Mouse (Mus musculus) ES-E14 (cell line): ENCODE measurements around the gene Slc13a3. TPM values are rescaled to one million over a fixed set of nuclear protein-coding genes. Genes with fewer than 3 reads are reported as not detected.

Experiments
- DNase-seq: peaks from one replicate; pipeline ENCODE4 v3.0.0-alpha.2; 2013; ENCODE audit warnings: low read depth, low spot score
- H3K27ac ChIP-seq: 2 replicates; pipeline ENCODE4 v1.5.1; 2012; ENCODE audit warnings: low read depth, mild to moderate bottlenecking, low read length, moderate library complexity, mixed read lengths; ENCODE audit not compliant: poor library complexity, insufficient read depth, severe bottlenecking
- H3K36me3 ChIP-seq: 2 replicates; pipeline ENCODE4 v1.6.1; 2012; ENCODE audit warnings: mild to moderate bottlenecking, low read length, moderate library complexity, mixed read lengths; ENCODE audit not compliant: control insufficient read depth, poor library complexity, insufficient read depth, severe bottlenecking
- H3K4me1 ChIP-seq, 2 experiments: fragments of 150-350 bp in 1 of 2; sonication (generic) in 1 of 2; 2 replicates each; pipeline ENCODE4 v1.6.1; 2012; ENCODE audit warnings: low read length in 2 of 2, mild to moderate bottlenecking in 1 of 2, mixed read lengths in 1 of 2; ENCODE audit not compliant: control insufficient read depth in 2 of 2, insufficient read depth in 2 of 2, poor library complexity in 1 of 2
- H3K4me3 ChIP-seq, 2 experiments: fragments of 150-350 bp in 1 of 2; sonication (generic) in 1 of 2; 2 replicates each; pipeline ENCODE4 v1.5.1; 2012; ENCODE audit warnings: low read length in 2 of 2, low read depth in 1 of 2, mild to moderate bottlenecking in 1 of 2, mixed read lengths in 1 of 2; ENCODE audit not compliant: insufficient read depth in 1 of 2, poor library complexity in 1 of 2, severe bottlenecking in 1 of 2
- H3K9ac ChIP-seq: 2 replicates; pipeline ENCODE4 v1.6.1; 2012; ENCODE audit warnings: low read depth, mild to moderate bottlenecking, low read length, mixed read lengths; ENCODE audit not compliant: poor library complexity, insufficient read depth, severe bottlenecking
- H3K9me3 ChIP-seq: fragments of 150-350 bp; sonication (generic); 2 replicates; pipeline ENCODE4 v1.6.1; 2012; ENCODE audit warnings: low read depth, mild to moderate bottlenecking, low read length; ENCODE audit not compliant: control insufficient read depth, insufficient read depth
- CHD2 ChIP-seq: IDR thresholded peaks from 2 replicates; pipeline ENCODE4 v1.6.1; 2014; ENCODE audit warnings: mild to moderate bottlenecking, low read depth, low read length, inconsistent platforms
- HCFC1 ChIP-seq: IDR thresholded peaks from 2 replicates; pipeline ENCODE4 v1.6.1; 2012; ENCODE audit warnings: low read length, inconsistent platforms, borderline replicate concordance; ENCODE audit not compliant: insufficient read depth
- MAFK ChIP-seq: IDR thresholded peaks from 2 replicates; pipeline ENCODE4 v1.6.1; 2014; ENCODE audit warnings: mild to moderate bottlenecking, low read depth, low read length, inconsistent platforms; ENCODE audit not compliant: insufficient read depth
- ZC3H11A ChIP-seq: IDR thresholded peaks from 2 replicates; pipeline ENCODE4 v1.6.1; 2012; ENCODE audit warnings: low read depth, mild to moderate bottlenecking, inconsistent platforms, low read length, borderline replicate concordance
- ZNF384 ChIP-seq: IDR thresholded peaks from 2 replicates; pipeline ENCODE4 v1.6.1; 2012; ENCODE audit warnings: low read depth, low read length, inconsistent platforms
- in situ Hi-C, 2 experiments: fragments of 600-800 bp; cut with MboI; formaldehyde crosslinking; loops; one replicate each; pipeline ENCODE4 v1.15.1; 2025; ENCODE audit warnings: low sequenced_read_pairs in 2 of 2, inconsistent platforms in 1 of 2; ENCODE audit not compliant: unreplicated experiment in 2 of 2
- total RNA-seq: library from RNA; depleted of rRNA; stranded (reverse); fragments of 300-350 nt; gene quantifications from 2 replicates; pipeline ENCODE4 v1.2.3, GENCODE M21; 2012

The Slc13a3 gene
- total RNA-seq, 1 experiment, result 0.22 TPM

DNA sequence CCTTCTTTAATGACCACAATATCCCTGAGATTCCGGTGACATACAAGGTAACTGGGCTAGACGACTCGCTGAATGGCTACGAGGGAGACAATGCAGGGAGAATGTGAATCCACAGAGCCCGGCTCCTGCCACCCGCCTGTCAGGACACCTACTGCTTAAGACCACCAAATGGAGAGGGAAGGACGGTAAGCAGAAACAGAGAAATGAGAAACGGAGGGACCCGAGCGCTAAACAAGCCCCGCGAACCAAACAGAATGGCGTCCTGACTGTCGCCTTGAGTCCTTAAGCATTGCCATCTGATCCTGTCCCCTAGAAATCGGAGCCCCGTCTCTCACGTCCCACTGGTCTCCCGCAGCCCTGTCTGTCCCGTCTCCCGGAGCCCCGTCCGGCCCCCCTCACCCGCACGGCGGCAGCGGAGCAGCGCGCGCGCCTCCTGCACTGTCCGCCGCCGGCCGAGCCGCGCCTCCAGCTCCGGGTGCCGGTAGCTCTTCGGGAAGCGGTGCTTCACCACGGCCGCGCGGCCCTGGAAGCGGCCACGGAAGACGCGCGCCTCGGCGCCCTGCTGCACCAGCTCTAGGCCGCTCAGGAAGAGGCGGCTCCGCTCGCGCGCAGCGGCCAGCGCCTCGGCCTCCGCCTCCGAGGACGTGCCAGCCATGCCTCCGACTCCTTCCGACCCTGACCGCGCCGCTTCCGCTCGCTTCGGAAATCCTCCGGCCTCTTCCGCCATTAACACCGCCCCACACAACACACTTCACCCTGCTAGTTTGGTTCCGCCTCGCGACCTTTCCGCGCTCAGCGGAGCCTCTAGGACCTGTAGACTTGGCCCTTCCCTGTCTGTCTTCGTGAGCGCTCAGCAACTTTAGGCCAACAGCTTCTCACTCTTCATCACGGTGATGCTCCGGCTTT is 19.9 kb upstream of the Slc13a3 start, which contains the start of gene Trp53rka:
TSS of gene Trp53rka (minus strand) at position 677 of the 906 bp plus-strand sequence.
- DNase-seq, result peak; percentile 59

GRCm38 (mm10) chr2:165486881-165487535 is 14.0 kb upstream of the Slc13a3 start:
- Histone ChIP-seq H3K9ac (no peak overlapping the region), H3K4me1 (no peaks in the 10 kb centered on the region), H3K4me3 (no peak overlapping the region), H3K27ac (no peak overlapping the region), H3K36me3 (peaks cover 12% of the 10 kb centered on the region; the same call in 1 of the 2 replicates), H3K9me3 (no peaks in the 10 kb centered on the region)
- DNase-seq, result no peak
- TF ChIP-seq ZC3H11A, result peak; percentile 55; the same call in 1 of the 2 replicates
- no peak for TF ChIP-seq ZNF384
- in situ Hi-C loops, result no loop called here

More for the DNA sequence above, 19.9 kb upstream of the Slc13a3 start, which contains the start of gene Trp53rka:
- peaks cover 3 to 6% of the 10 kb centered on the region in 2 experiments; a peak in 2 of 4 replicates for H3K4me1 ChIP-seq
- in situ Hi-C loops, result no loop called here
- peak; percentile 79; the same call in 1 of the 2 replicates for TF ChIP-seq ZNF384
- no peak for TF ChIP-seq MAFK
- TF ChIP-seq ZC3H11A, result no peak
- peak; percentile 80; the same call in 1 of the 2 replicates for TF ChIP-seq HCFC1
- H3K36me3 ChIP-seq, result peaks cover 12% of the 10 kb centered on the region; the same call in 1 of the 2 replicates
- H3K27ac ChIP-seq, result peak within 1 kb of the TSS; percentile 32; the same call in 1 of the 2 replicates
- no peaks in the 10 kb centered on the region for H3K9me3 ChIP-seq
- peak within 1 kb of the TSS; percentile 92 for H3K9ac ChIP-seq
- peak within 1 kb of the TSS; percentile 75 to 89 for H3K4me3 ChIP-seq

- DNase-seq, result no peak
- H3K27ac ChIP-seq, result no peak overlapping the region; the same call in 1 of the 2 replicates
- peaks cover 12% of the 10 kb centered on the region; the same call in 1 of the 2 replicates for H3K36me3 ChIP-seq
- in situ Hi-C loops, result no loop called here
- TF ChIP-seq CHD2, result no peak
- TF ChIP-seq ZC3H11A, result no peak
- TF ChIP-seq MAFK, result no peak
- TF ChIP-seq HCFC1, result no peak
- no peak for TF ChIP-seq ZNF384
- no peak overlapping the region for H3K9ac ChIP-seq
- H3K9me3 ChIP-seq, result no peaks in the 10 kb centered on the region
- H3K4me3 ChIP-seq, result no peak overlapping the region
- H3K4me1 ChIP-seq, result no peaks in the 10 kb centered on the region
Measured at GRCm38 (mm10) chr2:165486401-165486800, 13.4 kb upstream of the Slc13a3 start.

DNA sequence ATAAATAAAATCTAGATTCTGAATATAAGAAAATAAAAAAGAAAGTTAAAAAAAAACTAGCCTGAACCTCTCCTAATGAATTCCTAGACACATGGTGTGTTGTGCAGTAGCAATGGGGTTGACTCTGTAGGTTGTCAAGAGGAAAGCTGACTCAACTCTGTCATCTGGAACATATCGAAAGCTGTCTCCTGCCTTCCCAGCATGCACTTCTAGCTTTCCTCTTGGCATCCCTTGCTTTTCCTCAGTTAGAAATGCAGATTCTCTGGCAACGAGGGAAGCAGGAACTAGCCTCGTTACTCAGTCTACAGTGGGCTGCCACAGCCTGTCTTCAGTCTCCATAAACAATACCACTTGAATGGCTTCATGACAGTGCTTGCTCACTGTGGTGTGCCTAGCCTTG is 12.8 kb upstream of the Slc13a3 start:
- H3K36me3 ChIP-seq, result peaks cover 12% of the 10 kb centered on the region; the same call in 1 of the 2 replicates
- in situ Hi-C loops, result no loop called here
- TF ChIP-seq MAFK, result no peak
- TF ChIP-seq ZNF384, result no peak
- no peak for TF ChIP-seq CHD2
- no peak for TF ChIP-seq HCFC1
- H3K4me3 ChIP-seq, result no peak overlapping the region
- DNase-seq, result no peak
- no peak overlapping the region; the same call in 1 of the 2 replicates for H3K27ac ChIP-seq
- H3K9me3 ChIP-seq, result no peaks in the 10 kb centered on the region
- H3K9ac ChIP-seq, result no peak overlapping the region
- H3K4me1 ChIP-seq, result no peaks in the 10 kb centered on the region
